Mouse (Mus musculus): ENCODE results near the gene Gid8.

Gid8 gene

DNA sequence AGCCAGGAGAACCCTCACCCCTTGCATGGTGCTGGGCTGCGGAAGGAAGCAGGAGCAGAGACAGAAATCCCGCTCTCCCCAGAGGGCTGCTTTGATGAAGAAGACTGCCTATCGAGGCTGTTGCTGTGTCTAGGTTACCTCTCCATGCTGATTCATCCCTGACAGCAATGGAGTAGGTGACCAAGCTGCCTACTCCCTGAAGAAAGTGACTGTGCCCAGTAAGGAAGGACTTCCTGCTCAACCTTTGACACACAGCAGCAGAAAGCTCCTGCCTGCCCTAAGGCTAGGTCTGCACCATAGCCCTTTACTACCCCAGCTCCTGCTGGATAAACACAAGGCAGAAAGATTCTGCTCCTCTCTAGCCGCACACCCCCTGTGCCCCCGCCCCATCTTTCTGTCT, 39.0 kb downstream of the Gid8 start:
- DNase-seq (ENCODE audit: low spot score) = no peak

DNA sequence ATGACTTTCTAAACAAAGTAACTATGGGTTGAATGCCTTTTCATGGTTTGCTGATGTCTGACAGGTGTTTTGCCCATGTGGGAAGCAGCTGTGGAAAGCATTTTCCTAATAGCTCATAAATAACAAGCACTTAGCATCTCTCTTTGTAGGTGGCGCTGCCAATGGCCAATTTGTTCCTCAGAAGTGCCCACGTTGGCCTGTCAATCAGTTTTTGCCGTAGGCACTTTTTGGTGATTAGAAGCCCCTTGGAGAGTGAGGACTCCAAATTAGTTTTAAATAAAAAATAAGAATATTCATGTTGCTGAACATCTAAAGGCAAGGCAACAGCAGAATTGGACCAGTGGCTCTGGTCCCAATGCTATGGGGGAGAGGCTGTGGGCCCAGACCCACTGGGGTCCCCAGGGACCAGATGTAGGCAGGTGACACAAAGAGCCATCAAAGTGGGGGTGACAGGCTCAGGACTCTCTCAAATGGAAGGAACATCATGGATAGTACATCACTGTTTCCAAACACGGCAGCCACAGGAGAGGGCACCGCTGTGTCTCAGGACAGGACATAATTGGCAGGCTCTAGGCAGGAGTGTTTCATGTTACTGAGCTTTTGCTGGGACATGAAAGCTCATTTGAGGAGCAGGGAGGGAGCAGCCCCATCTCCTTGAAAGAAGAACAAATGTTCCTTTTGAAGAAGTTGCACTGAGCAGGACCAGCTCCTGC, 45.2 kb downstream of the Gid8 start:
- DNase-seq (ENCODE audit: low spot score) = no peak

DNA sequence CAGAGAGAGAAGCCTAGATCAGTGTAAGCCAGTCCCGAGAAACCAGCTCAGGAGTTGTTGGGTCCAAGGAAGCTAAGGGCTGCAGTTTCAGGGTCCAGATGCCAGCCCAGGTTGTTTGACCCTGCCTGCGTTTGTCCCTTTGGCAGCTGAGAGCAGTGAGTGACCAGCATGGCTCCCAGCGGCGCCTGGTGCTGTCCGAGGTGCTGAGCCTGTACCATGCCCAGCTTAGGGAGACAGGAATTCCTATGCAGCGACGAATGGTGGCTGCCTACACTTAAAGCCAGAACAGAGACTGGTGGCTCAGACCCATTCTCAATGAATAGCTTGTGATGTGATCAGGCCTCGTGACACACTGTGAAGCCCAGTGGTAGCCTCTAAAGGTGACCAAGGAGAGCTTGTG, 46.0 kb downstream of the Gid8 start:
- DNase-seq (ENCODE audit: low spot score) = peak; percentile 48

GRCm38 (mm10) chr2:180756786-180757185, 46.9 kb downstream of the Gid8 start:
- no peak for DNase-seq (ENCODE audit: low spot score)

DNA sequence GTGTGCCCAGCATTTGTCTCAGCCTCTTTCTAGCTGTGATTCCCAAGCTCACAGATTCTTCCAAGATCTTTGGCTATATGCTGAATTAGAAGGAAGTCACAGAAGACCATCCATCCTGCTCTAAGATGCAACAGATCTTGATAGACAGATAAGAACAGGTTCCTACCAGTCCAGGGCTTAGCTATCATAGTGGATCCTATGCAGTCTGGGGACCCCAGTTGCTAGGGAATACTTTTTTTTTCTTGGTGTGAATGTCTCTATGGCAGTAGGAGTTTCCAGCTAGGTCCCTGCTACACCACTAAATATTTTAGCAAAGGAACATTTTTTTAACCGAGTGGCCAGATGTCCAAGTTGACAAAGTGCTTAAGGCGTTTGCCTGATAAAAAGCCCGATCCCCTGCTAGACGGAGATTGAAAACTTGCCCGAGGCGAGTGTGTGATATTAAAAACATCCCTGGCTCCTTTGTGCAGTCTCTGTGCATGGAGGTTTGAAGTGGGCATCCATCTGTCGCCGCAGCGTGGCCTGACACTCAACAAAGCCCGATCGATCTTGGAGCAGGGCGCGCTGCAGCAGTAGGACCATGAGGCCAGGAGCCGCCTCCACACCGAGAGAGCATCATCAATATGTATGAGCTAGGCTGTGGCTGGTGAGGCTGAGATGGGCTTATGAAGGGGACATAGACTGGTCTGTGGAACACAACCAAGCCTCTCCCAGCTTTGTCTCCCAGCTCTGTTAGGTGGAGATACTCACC, 48.8 kb downstream of the Gid8 start:
- no peak for DNase-seq (ENCODE audit: low spot score)

GRCm38 (mm10) chr2:180764986-180765385, 55.1 kb downstream of the Gid8 start:
- DNase-seq (ENCODE audit: low spot score) = no peak

DNA sequence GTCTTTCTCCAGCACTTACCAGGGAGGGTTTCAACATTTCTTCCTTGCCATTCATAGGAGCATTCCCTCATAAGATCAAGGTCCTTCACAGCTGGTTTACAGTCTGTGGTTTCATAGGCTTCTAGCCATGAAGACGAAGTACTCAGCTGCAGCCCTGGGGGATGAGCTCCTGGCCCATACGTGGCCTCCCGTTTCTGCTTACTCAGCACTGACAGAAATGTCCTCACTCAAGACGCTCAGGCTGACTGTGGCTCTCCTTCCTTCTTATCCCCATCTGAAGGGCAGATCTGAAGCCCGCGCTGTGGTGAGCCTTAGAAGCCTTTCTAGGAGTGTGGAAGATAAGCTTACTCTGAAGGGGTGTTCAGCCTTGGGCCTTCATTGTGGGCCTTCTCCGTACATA, 55.8 kb downstream of the Gid8 start:
- DNase-seq (ENCODE audit: low spot score) = no peak

Measured in yolk sac, embryonic 10.5 days (tissue).